Mouse (Mus musculus) olfactory bulb, adult 2 months (tissue): ENCODE data around the gene Lzts2.

ENCODE experiments used
- CTCF ChIP-seq: fragments of 200-500 bp; IDR thresholded peaks from 2 replicates; pipeline ENCODE4 v1.5.1; 2012; ENCODE audit warnings: low read depth, mild to moderate bottlenecking, low read length, moderate library complexity; ENCODE audit not compliant: insufficient read depth
- POLR2A ChIP-seq: fragments of 200-500 bp; IDR thresholded peaks from 2 replicates; pipeline ENCODE4 v1.6.1; 2012; ENCODE audit warnings: mild to moderate bottlenecking, low read depth, low read length, moderate library complexity; ENCODE audit not compliant: insufficient read depth

- TF ChIP-seq CTCF, result no peak
- no peak for TF ChIP-seq POLR2A
Observed at GRCm38 (mm10) chr19:45020348-45020747, 6.1 kb downstream of the Lzts2 start.
